9 mouse cellular contexts compared by ENCODE assay signal in genomic region chr13:107182544-107182943, GRCm38 (mm10).
DNase-seq lines count a peak whose midpoint lies in the region; ATAC-seq and TF ChIP-seq lines count a peak whose summit lies in the region.
"Had no signal": no experiment of that assay in that cellular context is flagged by ENCODE, and none has a peak within 500 bp of the region (broad histone marks: within the 10 kb centered on the region; RNA-seq: fewer than 3 reads in every experiment).

No protein-coding gene starts in this region.

- no peaks in the 10 kb centered on the region for H3K36me3 ChIP-seq in liver, adult 2 months (ENCODE audit: control insufficient read depth, insufficient read depth, low read length)
- no peaks in the 10 kb centered on the region for H3K36me3 ChIP-seq in liver, embryonic 12.5 days
- no peaks in the 10 kb centered on the region for H3K36me3 ChIP-seq in embryonic facial prominence, embryonic 11.5 days (replicated peaks; ENCODE audit: control insufficient read depth, insufficient read depth, low read depth, low read length)
- H3K36me3 ChIP-seq in kidney, adult 2 months (ENCODE audit: control insufficient read depth, insufficient read depth, low read length): no peaks in the 10 kb centered on the region
- H3K36me3 ChIP-seq: embryonic facial prominence, embryonic 15.5 days had no signal

- no peak for TF ChIP-seq POLR2A in liver, adult 2 months (IDR thresholded peaks at IDR 0.05; ENCODE audit: extremely low read depth, insufficient read depth, low read length)
- no peak for TF ChIP-seq POLR2A in kidney, adult 2 months (IDR thresholded peaks at IDR 0.05; ENCODE audit: low read depth, low read length)

- H3K27ac ChIP-seq in liver, adult 2 months (replicated peaks; ENCODE audit: insufficient read depth, low read depth, low read length): no peak overlapping the region
- no peak overlapping the region for H3K27ac ChIP-seq in liver, embryonic 12.5 days
- no peak overlapping the region for H3K27ac ChIP-seq in embryonic facial prominence, embryonic 11.5 days (replicated peaks; ENCODE audit: low read depth, low read length)
- no peak overlapping the region for H3K27ac ChIP-seq in kidney, adult 2 months (ENCODE audit: insufficient read depth, low read depth, low read length)
- H3K27ac ChIP-seq: embryonic facial prominence, embryonic 15.5 days had no signal

- H3K79me2 ChIP-seq in liver, adult 2 months (ENCODE audit: control insufficient read depth, insufficient read depth, low read length): no peaks in the 10 kb centered on the region

- H3K9me3 ChIP-seq in liver, embryonic 12.5 days (replicated peaks): no peaks in the 10 kb centered on the region
- no peaks in the 10 kb centered on the region for H3K9me3 ChIP-seq in embryonic facial prominence, embryonic 11.5 days (replicated peaks; ENCODE audit: control insufficient read depth, low read length)
- H3K9me3 ChIP-seq: embryonic facial prominence, embryonic 15.5 days had no signal

- 0 out of 2 replicates have a peak, but pooled peaks cover 2% of the 10 kb centered on the region for H3K27me3 ChIP-seq in liver, adult 2 months (ENCODE audit: control insufficient read depth, insufficient read depth, low read length)
- H3K27me3 ChIP-seq in liver, embryonic 12.5 days (replicated peaks): no peaks in the 10 kb centered on the region
- H3K27me3 ChIP-seq in embryonic facial prominence, embryonic 11.5 days (ENCODE audit: control insufficient read depth, insufficient read depth, low read length): no peaks in the 10 kb centered on the region
- H3K27me3 ChIP-seq in kidney, adult 2 months (replicated peaks; ENCODE audit: control insufficient read depth, insufficient read depth, low read length): no peaks in the 10 kb centered on the region
- H3K27me3 ChIP-seq: embryonic facial prominence, embryonic 15.5 days had no signal

- no peaks in the 10 kb centered on the region for H3K4me1 ChIP-seq in liver, adult 2 months (ENCODE audit: control insufficient read depth, insufficient read depth, low read length)
- H3K4me1 ChIP-seq in liver, embryonic 12.5 days: no peaks in the 10 kb centered on the region
- H3K4me1 ChIP-seq in embryonic facial prominence, embryonic 11.5 days (ENCODE audit: control insufficient read depth, insufficient read depth, low read length): no peaks in the 10 kb centered on the region
- no peaks in the 10 kb centered on the region for H3K4me1 ChIP-seq in kidney, adult 2 months (ENCODE audit: control insufficient read depth, insufficient read depth, low read length)
- H3K4me1 ChIP-seq: embryonic facial prominence, embryonic 15.5 days had no signal

- intact Hi-C loops in left cerebral cortex, postnatal 36 days (cut with DNase I): no loop called here

- H3K4me2 ChIP-seq in liver, embryonic 12.5 days: no peak overlapping the region
- no peak overlapping the region for H3K4me2 ChIP-seq in embryonic facial prominence, embryonic 11.5 days (ENCODE audit: low read depth, low read length)
- H3K4me2 ChIP-seq: embryonic facial prominence, embryonic 15.5 days had no signal

- TF ChIP-seq CTCF in liver, adult 2 months (IDR thresholded peaks at IDR 0.05; ENCODE audit: low read depth, low read length): peak; percentile 51
- peak; percentile 56 for TF ChIP-seq CTCF in kidney, adult 2 months (conservative IDR thresholded peaks at IDR 0.05; ENCODE audit: insufficient read depth, insufficient read length, low read depth, low read length)

- no peak for DNase-seq in liver, adult 2 months (ENCODE audit: extremely low read depth, low read depth, low spot score)
- peak; percentile 52 for DNase-seq in adrenal gland, postnatal 25 days
- peak; percentile 73 for DNase-seq in embryonic facial prominence, embryonic 11.5 days (ENCODE audit: low spot score)
- peak; percentile 48 for DNase-seq in kidney, adult 2 months
- DNase-seq in left cerebral cortex, postnatal 36 days (ENCODE audit: low spot score in 2 of 2): peak; percentile 46 to 58
- peak; percentile 6 for DNase-seq in ovary, adult 18-20 months (ENCODE audit: low spot score)
- peak; percentile 58 for DNase-seq in urinary bladder, postnatal 14 days (ENCODE audit: low spot score)

- H3K4me3 ChIP-seq in liver, adult 2 months (ENCODE audit: insufficient read depth, low read depth, low read length): no peak overlapping the region
- no peak overlapping the region for H3K4me3 ChIP-seq in liver, embryonic 12.5 days
- no peak overlapping the region for H3K4me3 ChIP-seq in embryonic facial prominence, embryonic 11.5 days (ENCODE audit: low read depth, low read length)
- H3K4me3 ChIP-seq in kidney, adult 2 months (ENCODE audit: insufficient read depth, low read depth, low read length): no peak overlapping the region
- H3K4me3 ChIP-seq: embryonic facial prominence, embryonic 15.5 days had no signal

- ATAC-seq in liver, embryonic 12.5 days: no peak
- 0 out of 2 replicates have a peak, but pooled peaks have one; percentile 29 for ATAC-seq in embryonic facial prominence, embryonic 11.5 days (replicated peaks; ENCODE audit: insufficient number of reproducible peaks, low FRiP score, low TSS enrichment, low read depth)

- H3K9ac ChIP-seq in liver, adult 2 months (ENCODE audit: low read depth, low read length): no peak overlapping the region
- H3K9ac ChIP-seq in liver, embryonic 12.5 days: no peak overlapping the region
- no peak overlapping the region for H3K9ac ChIP-seq in embryonic facial prominence, embryonic 11.5 days (replicated peaks; ENCODE audit: low read length)
- H3K9ac ChIP-seq: embryonic facial prominence, embryonic 15.5 days had no signal

- 16% methylated on average over 6 of the region's 6 CpGs for WGBS in liver, adult 2 months
- 20% methylated on average over 6 of the region's 6 CpGs for WGBS in liver, embryonic 12.5 days (ENCODE audit: insufficient replicate concordance)
- WGBS in embryonic facial prominence, embryonic 11.5 days: 22% methylated on average over 6 of the region's 6 CpGs
- WGBS in kidney, adult 2 months: 21% methylated on average over 6 of the region's 6 CpGs
